ENCODE assay signal across 23 mouse cellular contexts in genomic region chr10:90151510-90151909, GRCm38 (mm10).
A peak's percentile ranks its signal among the peaks of the same experiment; 100 is the strongest.
DNase-seq lines count a peak whose midpoint lies in the region; ATAC-seq and TF ChIP-seq lines count a peak whose summit lies in the region.
"Had no signal": no experiment of that assay in that cellular context is flagged by ENCODE, and none has a peak within 500 bp of the region (broad histone marks: within the 10 kb centered on the region; RNA-seq: fewer than 3 reads in every experiment).

No protein-coding gene starts in this region.

- no peaks in the 10 kb centered on the region for H3K36me3 ChIP-seq in forebrain, postnatal 0 days (ENCODE audit: insufficient read depth)
- H3K36me3 ChIP-seq in forebrain, embryonic 13.5 days (ENCODE audit: poor library complexity, severe bottlenecking): no peaks in the 10 kb centered on the region
- no peaks in the 10 kb centered on the region for H3K36me3 ChIP-seq in kidney, postnatal 0 days (ENCODE audit: insufficient read depth, low read length)
- H3K36me3 ChIP-seq: embryonic facial prominence, embryonic 12.5 days; heart, embryonic 12.5 days; hindbrain, embryonic 15.5 days; limb, embryonic 13.5 days; liver, embryonic 13.5 days; lung, embryonic 15.5 days; midbrain, embryonic 12.5 days had no signal

- no peak overlapping the region for H3K4me2 ChIP-seq in forebrain, postnatal 0 days (ENCODE audit: low read depth)
- H3K4me2 ChIP-seq in forebrain, embryonic 13.5 days: no peak overlapping the region
- H3K4me2 ChIP-seq in kidney, postnatal 0 days (ENCODE audit: low read length): no peak overlapping the region
- H3K4me2 ChIP-seq: embryonic facial prominence, embryonic 12.5 days; heart, embryonic 12.5 days; hindbrain, embryonic 15.5 days; limb, embryonic 13.5 days; liver, embryonic 13.5 days; lung, embryonic 15.5 days; midbrain, embryonic 12.5 days had no signal

- H3K27ac ChIP-seq in forebrain, postnatal 0 days (ENCODE audit: low read depth, low read length): no peak overlapping the region
- no peak overlapping the region for H3K27ac ChIP-seq in forebrain, embryonic 13.5 days
- H3K27ac ChIP-seq in kidney, postnatal 0 days: no peak overlapping the region
- H3K27ac ChIP-seq: embryonic facial prominence, embryonic 12.5 days; hindbrain, embryonic 15.5 days; limb, embryonic 13.5 days; liver, embryonic 13.5 days; lung, embryonic 15.5 days; midbrain, embryonic 12.5 days had no signal

- no peak overlapping the region for H3K4me3 ChIP-seq in forebrain, postnatal 0 days (ENCODE audit: low read depth, low read length)
- no peak overlapping the region for H3K4me3 ChIP-seq in forebrain, embryonic 13.5 days
- no peak overlapping the region for H3K4me3 ChIP-seq in kidney, postnatal 0 days (replicated peaks; ENCODE audit: low read depth, low read length)
- H3K4me3 ChIP-seq: embryonic facial prominence, embryonic 12.5 days; erythroblast, embryonic 14.5 days; heart, embryonic 12.5 days; hindbrain, embryonic 15.5 days; limb, embryonic 13.5 days; liver, embryonic 13.5 days; lung, embryonic 15.5 days; midbrain, embryonic 12.5 days; myocyte had no signal

- no peak; the same call in 1 of the 2 replicates for ATAC-seq in forebrain, postnatal 0 days
- no peak for ATAC-seq in forebrain, embryonic 13.5 days
- ATAC-seq in kidney, postnatal 0 days (replicated peaks; ENCODE audit: low FRiP score, low read depth): no peak
- ATAC-seq: forebrain, embryonic 16.5 days had no signal

- no peak overlapping the region for H3K9ac ChIP-seq in forebrain, postnatal 0 days
- no peak overlapping the region for H3K9ac ChIP-seq in forebrain, embryonic 13.5 days
- no peak overlapping the region for H3K9ac ChIP-seq in kidney, postnatal 0 days (ENCODE audit: low read depth, low read length)
- H3K9ac ChIP-seq: embryonic facial prominence, embryonic 12.5 days; heart, embryonic 12.5 days; hindbrain, embryonic 15.5 days; limb, embryonic 13.5 days; liver, embryonic 13.5 days; lung, embryonic 15.5 days; midbrain, embryonic 12.5 days had no signal

- H3K4me1 ChIP-seq in forebrain, postnatal 0 days (ENCODE audit: insufficient read depth): no peaks in the 10 kb centered on the region
- H3K4me1 ChIP-seq in forebrain, embryonic 13.5 days: no peaks in the 10 kb centered on the region
- H3K4me1 ChIP-seq in kidney, postnatal 0 days (replicated peaks; ENCODE audit: insufficient read depth, low read length): no peaks in the 10 kb centered on the region
- H3K4me1 ChIP-seq: embryonic facial prominence, embryonic 12.5 days; heart, embryonic 12.5 days; hindbrain, embryonic 15.5 days; limb, embryonic 13.5 days; liver, embryonic 13.5 days; lung, embryonic 15.5 days; midbrain, embryonic 12.5 days had no signal

- H3K9me3 ChIP-seq in forebrain, postnatal 0 days (ENCODE audit: low read length): no peaks in the 10 kb centered on the region
- H3K9me3 ChIP-seq in forebrain, embryonic 13.5 days (replicated peaks): peaks cover 9% of the 10 kb centered on the region; the same call in 1 of the 2 replicates
- H3K9me3 ChIP-seq in kidney, postnatal 0 days (replicated peaks; ENCODE audit: low read length): no peaks in the 10 kb centered on the region
- H3K9me3 ChIP-seq: embryonic facial prominence, embryonic 12.5 days; heart, embryonic 12.5 days; limb, embryonic 13.5 days; liver, embryonic 13.5 days; lung, embryonic 15.5 days; midbrain, embryonic 12.5 days had no signal

- no peaks in the 10 kb centered on the region for H3K27me3 ChIP-seq in forebrain, postnatal 0 days (ENCODE audit: insufficient read depth, low read length)
- H3K27me3 ChIP-seq in forebrain, embryonic 13.5 days: no peaks in the 10 kb centered on the region
- H3K27me3 ChIP-seq in kidney, postnatal 0 days (ENCODE audit: insufficient read depth, low read length): no peaks in the 10 kb centered on the region
- H3K27me3 ChIP-seq: embryonic facial prominence, embryonic 12.5 days; heart, embryonic 12.5 days; hindbrain, embryonic 15.5 days; limb, embryonic 13.5 days; liver, embryonic 13.5 days; lung, embryonic 15.5 days; midbrain, embryonic 12.5 days had no signal

- TF ChIP-seq CTCF in forebrain, postnatal 0 days (IDR thresholded peaks at IDR 0.05; ENCODE audit: low read depth): peak; percentile 51
- TF ChIP-seq CTCF in kidney, postnatal 0 days (IDR thresholded peaks at IDR 0.05; ENCODE audit: low read depth): peak; percentile 52

- DNase-seq in forebrain, postnatal 0 days: peak; percentile 33
- DNase-seq in kidney, postnatal 0 days (ENCODE audit: low spot score): peak; percentile 6
- no peak for DNase-seq in kidney, adult 8-10 months
- DNase-seq in 3T3-L1 (ENCODE audit: low read depth, low spot score): peak; percentile 27
- DNase-seq in adipocyte (ENCODE audit: low spot score): peak; percentile 13
- DNase-seq in lung, postnatal 36 days: no peak
- DNase-seq: adrenal gland, adult 8-10 months; cerebellum, adult 18-20 months; cerebellum, postnatal 36 days; heart, postnatal 14 days; kidney, adult 11 months; kidney, postnatal 14 days; liver, embryonic 13.5 days had no signal

Comparison
In these comparisons a context has a peak if more than half of its experiments do, and no peak if none do; other contexts are left out.
1. DNase-seq: peak in forebrain, postnatal 0 days (single experiment), kidney, postnatal 0 days (single experiment), 3T3-L1 (single experiment) and adipocyte (single experiment); none in kidney, adult 8-10 months (0 of 2) and lung, postnatal 36 days (single experiment).